Mouse (Mus musculus): ENCODE measurements around the gene E130208F15Rik. TPM values are rescaled to one million over a fixed set of nuclear protein-coding genes. Genes with fewer than 3 reads are reported as not detected.

E130208F15Rik gene
- polyA plus RNA-seq, 1 experiment from 2014 or later = not detected

DNA sequence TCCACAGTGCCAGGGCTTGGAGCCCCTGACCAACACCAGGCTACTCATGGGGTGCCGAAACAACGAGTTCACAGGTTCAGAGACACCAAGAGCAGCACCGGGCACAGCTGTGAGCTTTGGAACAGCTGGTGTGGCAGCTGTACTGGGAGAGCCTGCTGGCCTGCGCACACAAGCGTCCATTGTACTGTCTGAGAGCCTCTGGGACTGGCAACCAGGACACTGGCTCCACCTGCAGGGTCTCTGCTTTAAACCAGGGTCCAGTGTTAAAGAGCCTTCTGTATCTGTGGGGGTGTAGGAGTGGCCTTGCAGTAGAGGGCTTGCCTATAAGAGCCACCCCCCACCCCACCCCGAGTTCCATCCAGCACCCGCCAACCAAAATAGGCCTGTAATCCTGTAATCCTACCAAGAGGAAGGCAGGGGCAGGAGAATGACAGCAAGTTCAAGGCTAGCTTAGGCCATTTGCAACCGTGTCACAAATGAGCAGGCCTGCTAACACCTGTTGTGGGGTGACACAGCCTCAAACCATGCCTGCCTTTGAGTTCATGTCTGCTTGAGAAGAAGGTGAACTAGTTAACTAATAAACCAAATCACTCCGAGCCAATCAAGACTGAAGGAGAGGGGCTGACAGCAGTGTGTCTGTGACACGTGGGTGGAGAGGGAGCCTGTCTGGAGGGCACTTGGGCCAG lies 31.7 kb upstream of the E130208F15Rik start:
- Histone ChIP-seq H3K4me1 (peaks cover 37% of the 10 kb centered on the region), H3K4me2 (replicated peaks) (no peak overlapping the region), H3K9me3 (no peaks in the 10 kb centered on the region), H3K9ac (replicated peaks) (no peak overlapping the region), H3K27me3 (peaks cover 10% of the 10 kb centered on the region), H3K36me3 (peaks cover 16% of the 10 kb centered on the region), H3K27ac (replicated peaks) (0 out of 2 replicates have a peak overlapping the region, but pooled peaks have one; percentile 20), H3K4me3 (no peak overlapping the region)
- ATAC-seq (ENCODE audit: low FRiP score, low read depth) = peak; percentile 41
- whole genome bisulfite sequencing = 47% methylated on average over 10 of the region's 10 CpGs

DNA sequence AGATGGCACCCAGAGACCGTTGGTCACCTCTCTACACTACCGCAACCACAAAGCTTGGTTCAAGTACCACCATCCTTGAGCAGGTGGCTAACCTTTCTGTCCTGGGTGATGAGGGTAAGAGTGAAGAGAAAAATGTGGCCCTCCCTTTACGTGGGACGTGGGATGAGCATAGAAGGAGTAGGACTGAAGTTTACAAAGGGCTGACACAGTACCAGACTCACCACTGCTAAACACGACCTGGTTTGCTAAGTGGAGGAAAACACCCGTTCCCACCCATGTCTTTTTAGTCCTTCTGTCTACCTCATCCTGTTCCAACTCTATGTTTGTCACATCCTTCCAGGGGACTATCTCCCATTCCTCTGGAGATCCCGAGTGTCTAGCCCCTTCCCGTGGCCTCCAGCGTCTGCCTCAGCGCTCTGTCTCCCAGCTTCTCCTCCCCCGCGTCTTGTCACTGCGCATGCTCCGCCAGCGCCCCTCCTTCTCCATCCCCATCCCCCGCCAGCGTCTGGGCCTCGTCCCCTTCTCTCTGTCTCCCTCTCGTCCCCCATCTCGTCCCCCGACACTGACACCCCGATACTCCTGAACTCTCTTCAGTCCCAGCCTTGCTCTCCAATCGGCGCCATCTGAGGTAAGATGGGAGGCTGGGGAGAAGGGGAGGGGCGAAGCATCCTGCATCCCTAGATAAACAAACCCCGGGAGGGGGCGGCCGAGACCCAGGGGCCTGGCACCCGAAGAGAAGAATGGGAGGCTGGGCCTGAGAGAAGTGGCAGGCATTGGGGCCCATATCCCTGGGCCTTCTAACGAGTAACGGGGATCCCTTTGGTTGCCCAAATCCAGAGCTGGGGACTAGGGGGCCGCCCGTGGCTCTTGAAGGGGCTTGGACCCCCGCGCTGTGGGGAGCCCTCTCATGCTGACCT lies 30.1 kb upstream of the E130208F15Rik start, which contains the start of gene Clip3:
Gene Clip3, plus strand, starts transcription at position 514 of the 917 bp plus-strand sequence.
- Histone ChIP-seq H3K27me3 (peaks cover 5% of the 10 kb centered on the region), H3K27ac (replicated peaks) (peak within 1 kb of the TSS; percentile 65), H3K9me3 (no peaks in the 10 kb centered on the region), H3K4me3 (peak within 1 kb of the TSS; percentile 72), H3K36me3 (peaks cover 32% of the 10 kb centered on the region), H3K4me1 (peaks cover 37% of the 10 kb centered on the region), H3K4me2 (replicated peaks) (peak within 1 kb of the TSS; percentile 70), H3K9ac (replicated peaks) (peak within 1 kb of the TSS; percentile 88)
- peak; percentile 81 for ATAC-seq (ENCODE audit: low FRiP score, low read depth)
- WGBS = 8% methylated on average over 35 of the region's 35 CpGs

DNA sequence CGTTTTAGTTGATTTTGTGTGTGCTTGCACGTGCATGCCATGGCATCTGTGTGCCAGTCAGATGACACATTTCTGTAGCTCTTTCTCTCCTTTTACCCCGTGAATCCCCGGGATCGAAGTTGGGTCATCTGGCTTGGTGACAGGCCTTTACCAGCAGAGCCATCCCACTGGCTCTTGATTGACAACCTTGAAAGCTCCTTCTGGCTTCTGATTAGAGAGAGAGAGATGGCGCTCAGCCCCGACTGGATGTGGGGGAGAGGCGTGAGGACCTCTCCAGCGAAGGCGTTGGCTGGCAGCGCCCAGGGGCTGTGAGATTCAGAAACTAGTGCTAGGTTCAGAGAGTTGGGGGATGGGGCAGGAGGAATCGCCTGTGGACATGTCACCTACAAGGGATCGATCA lies 27.7 kb upstream of the E130208F15Rik start:
- 83% methylated on average over 13 of the region's 13 CpGs for WGBS
- H3K4me3 ChIP-seq = no peak overlapping the region
- H3K36me3 ChIP-seq = peaks cover 56% of the 10 kb centered on the region
- H3K9ac ChIP-seq (replicated peaks) = 0 out of 2 replicates have a peak overlapping the region, but pooled peaks have one; percentile 31
- no peak overlapping the region for H3K27ac ChIP-seq (replicated peaks)
- H3K4me2 ChIP-seq (replicated peaks) = 0 out of 2 replicates have a peak overlapping the region, but pooled peaks have one; percentile 11
- peaks cover 34% of the 10 kb centered on the region for H3K4me1 ChIP-seq
- no peaks in the 10 kb centered on the region; the same call in 1 of the 2 replicates for H3K27me3 ChIP-seq
- H3K9me3 ChIP-seq = no peaks in the 10 kb centered on the region
- no peak for ATAC-seq (ENCODE audit: low FRiP score, low read depth)

DNA sequence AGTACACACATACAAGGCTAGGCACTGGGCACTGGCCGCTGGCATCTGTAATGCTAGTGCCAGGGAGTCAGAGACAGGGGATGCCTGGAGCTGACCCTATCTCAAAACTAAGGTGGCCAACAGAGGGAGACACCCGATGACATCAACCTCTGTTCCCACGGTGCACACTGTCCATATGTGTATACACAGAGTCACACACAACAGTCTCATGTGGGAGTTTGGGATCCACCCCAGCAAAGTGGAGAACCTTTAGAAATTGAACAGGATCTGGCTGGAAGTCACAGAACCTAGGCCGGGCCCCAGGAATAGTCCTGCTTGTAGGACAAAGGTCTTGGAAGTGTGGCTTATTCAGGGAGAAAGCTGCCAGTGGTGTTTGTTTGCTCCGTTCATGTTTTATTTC lies 27.2 kb upstream of the E130208F15Rik start:
- no peak for ATAC-seq (ENCODE audit: low FRiP score, low read depth)
- Histone ChIP-seq H3K9me3 (no peaks in the 10 kb centered on the region), H3K36me3 (peaks cover 61% of the 10 kb centered on the region), H3K4me2 (replicated peaks) (no peak overlapping the region), H3K27ac (replicated peaks) (no peak overlapping the region), H3K4me3 (no peak overlapping the region), H3K4me1 (peaks cover 33% of the 10 kb centered on the region), H3K27me3 (no peaks in the 10 kb centered on the region; the same call in 1 of the 2 replicates), H3K9ac (replicated peaks) (no peak overlapping the region)
- 94% methylated on average over 5 of the region's 5 CpGs for WGBS

DNA sequence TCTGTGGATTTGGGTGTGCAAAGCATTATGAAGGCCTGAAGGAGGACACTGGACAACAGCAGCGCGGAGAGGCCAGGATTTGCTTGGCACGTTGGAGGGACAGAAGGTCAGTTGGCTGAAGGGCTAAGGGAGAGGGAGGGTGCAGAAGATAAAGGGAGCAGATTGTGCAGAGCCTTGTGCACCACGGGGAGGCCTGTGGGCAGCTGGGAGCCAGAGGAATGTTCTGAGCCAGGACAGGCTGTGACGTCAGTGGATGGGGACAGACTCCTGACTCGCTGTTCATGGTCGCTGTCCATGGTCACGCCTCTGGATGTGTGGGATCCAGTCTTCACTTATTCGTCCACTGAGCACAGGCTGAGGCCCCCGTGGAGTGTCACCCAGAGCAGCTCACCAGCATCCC lies 26.4 kb upstream of the E130208F15Rik start:
- Histone ChIP-seq H3K9ac (replicated peaks) (no peak overlapping the region), H3K4me3 (no peak overlapping the region), H3K27ac (replicated peaks) (no peak overlapping the region), H3K36me3 (peaks cover 69% of the 10 kb centered on the region), H3K4me2 (replicated peaks) (no peak overlapping the region), H3K27me3 (no peaks in the 10 kb centered on the region), H3K9me3 (no peaks in the 10 kb centered on the region), H3K4me1 (peaks cover 28% of the 10 kb centered on the region)
- 86% methylated on average over 10 of the region's 10 CpGs for WGBS
- no peak for ATAC-seq (ENCODE audit: low FRiP score, low read depth)

DNA sequence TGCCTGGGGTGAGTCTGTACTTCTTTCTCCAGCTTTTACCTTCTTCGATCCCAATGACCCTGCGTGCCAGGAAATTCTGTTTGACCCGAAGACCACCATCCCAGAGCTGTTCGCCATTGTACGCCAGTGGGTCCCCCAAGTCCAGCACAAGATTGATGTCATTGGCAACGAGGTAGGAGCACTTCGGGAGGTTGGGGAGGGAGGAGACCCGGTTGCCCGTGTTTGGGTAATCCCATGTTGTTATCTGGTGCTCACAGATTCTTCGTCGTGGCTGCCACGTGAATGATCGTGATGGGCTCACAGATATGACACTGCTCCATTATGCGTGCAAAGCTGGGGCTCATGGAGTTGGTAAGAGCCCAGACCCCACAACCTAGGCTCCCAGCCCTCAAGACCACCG lies 24.7 kb upstream of the E130208F15Rik start:
- ATAC-seq (ENCODE audit: low FRiP score, low read depth) = no peak
- WGBS = 96% methylated on average over 15 of the region's 15 CpGs
- Histone ChIP-seq H3K4me3 (no peak overlapping the region), H3K4me1 (peaks cover 21% of the 10 kb centered on the region), H3K4me2 (replicated peaks) (no peak overlapping the region), H3K9ac (replicated peaks) (no peak overlapping the region), H3K27ac (replicated peaks) (no peak overlapping the region), H3K36me3 (peaks cover 82% of the 10 kb centered on the region), H3K27me3 (no peaks in the 10 kb centered on the region), H3K9me3 (no peaks in the 10 kb centered on the region)

DNA sequence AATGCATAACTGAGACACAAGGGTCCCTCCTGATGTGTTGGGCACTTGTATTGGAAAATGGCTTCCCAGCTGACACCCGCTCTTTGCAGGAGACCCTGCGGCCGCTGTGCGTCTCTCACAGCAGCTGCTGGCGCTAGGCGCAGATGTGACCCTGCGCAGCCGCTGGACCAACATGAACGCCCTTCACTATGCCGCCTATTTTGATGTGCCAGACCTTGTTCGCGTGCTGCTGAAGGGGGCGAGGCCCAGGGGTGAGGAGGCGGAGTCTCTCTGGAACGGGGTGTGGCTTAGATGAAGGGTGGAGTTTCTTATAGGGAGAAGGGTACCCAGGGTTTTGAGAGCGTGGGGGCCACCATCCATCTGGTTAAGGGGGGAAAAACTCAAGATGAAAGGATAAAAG lies 24.3 kb upstream of the E130208F15Rik start:
- H3K9me3 ChIP-seq = no peaks in the 10 kb centered on the region
- H3K27me3 ChIP-seq = no peaks in the 10 kb centered on the region
- no peak for ATAC-seq (ENCODE audit: low FRiP score, low read depth)
- H3K4me3 ChIP-seq = no peak overlapping the region
- 90% methylated on average over 16 of the region's 16 CpGs for WGBS
- H3K4me2 ChIP-seq (replicated peaks) = no peak overlapping the region
- no peak overlapping the region for H3K9ac ChIP-seq (replicated peaks)
- H3K36me3 ChIP-seq = peaks cover 86% of the 10 kb centered on the region
- no peak overlapping the region for H3K27ac ChIP-seq (replicated peaks)
- peaks cover 19% of the 10 kb centered on the region for H3K4me1 ChIP-seq

DNA sequence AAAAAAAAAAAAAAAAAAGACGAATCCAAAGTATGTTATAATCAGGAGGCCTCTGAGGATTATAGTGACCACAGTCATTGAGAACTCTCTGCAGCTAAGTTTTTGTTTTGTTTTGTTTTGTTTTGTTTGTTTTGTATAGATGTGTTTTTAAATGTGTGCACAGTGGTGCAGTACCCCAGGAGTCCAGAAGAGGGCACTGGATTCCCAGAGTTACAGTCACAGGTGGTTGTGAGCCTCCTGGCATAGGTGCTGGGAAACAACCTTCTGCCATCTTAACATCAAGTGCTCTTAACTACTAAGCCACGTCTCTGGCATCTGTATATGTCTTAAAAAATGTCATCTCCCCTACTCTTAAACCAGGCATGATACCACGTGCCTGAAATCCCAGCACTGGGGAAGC lies 20.6 kb upstream of the E130208F15Rik start:
- Histone ChIP-seq H3K9ac (replicated peaks) (no peak overlapping the region), H3K27ac (replicated peaks) (no peak overlapping the region), H3K4me2 (replicated peaks) (no peak overlapping the region), H3K4me1 (no peaks in the 10 kb centered on the region), H3K9me3 (no peaks in the 10 kb centered on the region), H3K4me3 (no peak overlapping the region), H3K27me3 (no peaks in the 10 kb centered on the region), H3K36me3 (peaks cover 88% of the 10 kb centered on the region)
- WGBS = 66% methylated on average over 3 of the region's 3 CpGs
- no peak for ATAC-seq (ENCODE audit: low FRiP score, low read depth)

DNA sequence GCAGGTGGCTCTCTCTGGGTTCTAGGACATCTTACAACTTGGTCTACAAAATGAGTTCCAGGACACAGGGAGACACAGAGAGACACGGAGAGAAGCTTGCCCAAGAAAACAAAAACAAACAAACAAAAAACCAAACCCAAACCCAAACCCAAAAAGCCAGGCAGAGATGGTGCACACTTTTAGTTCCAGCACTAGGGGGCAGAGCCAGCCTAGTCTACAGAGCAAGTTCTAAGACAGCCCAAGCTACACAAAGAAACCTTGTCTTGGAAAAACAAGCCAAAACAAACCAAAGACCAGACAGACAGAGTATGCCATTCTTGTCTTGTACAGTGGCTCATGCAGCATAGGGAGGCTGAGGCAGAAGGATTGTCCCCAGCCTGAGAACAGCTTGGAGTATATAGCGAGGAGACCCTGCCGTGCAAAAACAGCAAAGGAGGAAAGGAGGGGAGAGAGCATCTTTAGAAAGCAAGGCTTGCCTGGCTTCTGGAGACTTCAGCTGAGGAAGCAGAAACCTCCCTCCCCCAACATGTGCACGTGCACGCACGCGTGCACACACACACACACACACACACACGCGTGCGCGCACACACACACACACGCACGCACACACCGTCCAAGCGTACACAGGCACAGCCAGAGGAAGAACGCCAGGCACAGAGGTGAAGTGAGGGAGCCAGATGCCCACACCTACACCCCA lies 15.3 kb upstream of the E130208F15Rik start:
- Histone ChIP-seq H3K27me3 (no peaks in the 10 kb centered on the region), H3K4me1 (peaks cover 20% of the 10 kb centered on the region), H3K9me3 (no peaks in the 10 kb centered on the region), H3K4me2 (replicated peaks) (no peak overlapping the region), H3K27ac (replicated peaks) (no peak overlapping the region), H3K4me3 (no peak overlapping the region), H3K9ac (replicated peaks) (no peak overlapping the region), H3K36me3 (peaks cover 56% of the 10 kb centered on the region)
- no peak for ATAC-seq (ENCODE audit: low FRiP score, low read depth)
- WGBS = 93% methylated on average over 16 of the region's 16 CpGs

DNA sequence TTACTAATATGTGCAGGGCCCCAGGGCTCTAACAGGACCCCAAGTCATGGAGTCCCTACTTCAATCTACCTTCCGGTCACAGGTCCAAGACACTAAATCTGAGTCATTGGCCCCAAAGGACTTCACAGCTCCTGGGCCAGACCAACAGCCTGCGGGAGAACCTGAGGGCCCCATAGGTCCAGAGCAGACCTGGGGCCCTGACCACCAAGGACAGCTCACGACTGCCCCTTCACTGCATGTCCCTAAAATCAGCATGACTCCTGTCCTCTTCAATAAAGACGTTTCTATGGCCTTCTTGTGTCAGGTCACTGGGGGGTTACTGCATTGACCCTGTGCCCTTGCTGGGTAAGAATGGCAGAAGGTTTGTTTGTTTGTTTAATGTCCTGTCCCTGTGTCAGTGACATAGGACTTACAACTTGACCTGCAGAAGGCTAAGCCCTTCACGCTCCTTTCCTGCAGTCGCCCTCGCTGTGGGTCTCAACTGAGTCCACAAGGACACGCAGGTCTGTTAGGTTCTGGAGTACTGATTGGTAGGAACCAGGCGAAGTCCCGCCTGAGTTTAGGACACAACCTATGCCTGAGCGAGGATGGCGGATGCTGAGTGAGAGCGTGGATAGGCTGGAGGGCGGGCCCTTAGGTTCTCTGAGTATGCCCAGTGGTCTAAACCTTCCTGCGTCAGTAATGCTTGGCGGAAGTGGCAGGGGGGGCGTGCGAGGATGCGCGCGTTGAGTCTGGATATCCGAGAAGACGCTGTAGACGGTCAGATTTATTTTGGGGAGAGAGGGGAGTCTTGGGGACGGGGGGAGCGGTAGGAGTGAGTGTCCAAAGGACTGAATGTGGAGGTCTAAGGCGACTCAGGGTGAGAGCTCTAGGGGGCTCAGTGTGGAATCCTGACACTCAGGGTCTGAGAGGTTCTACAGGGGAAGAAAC lies 13.2 kb upstream of the E130208F15Rik start, which contains the start of gene Alkbh6:
Gene Alkbh6, plus strand, starts transcription at position 642 of the 930 bp plus-strand sequence.
- Histone ChIP-seq H3K27me3 (no peaks in the 10 kb centered on the region), H3K4me1 (peaks cover 20% of the 10 kb centered on the region), H3K4me2 (replicated peaks) (peak within 1 kb of the TSS; percentile 92), H3K9ac (replicated peaks) (peak within 1 kb of the TSS; percentile 72), H3K9me3 (no peaks in the 10 kb centered on the region), H3K27ac (replicated peaks) (peak within 1 kb of the TSS; percentile 54), H3K36me3 (peaks cover 46% of the 10 kb centered on the region), H3K4me3 (peak within 1 kb of the TSS; percentile 70)
- WGBS = 4% methylated on average over 27 of the region's 27 CpGs
- peak; percentile 100 for ATAC-seq (ENCODE audit: low FRiP score, low read depth)

Data from midbrain, embryonic 12.5 days (tissue).